Mouse (Mus musculus) MN1 (cell line): ENCODE data around the gene Atad1.
A peak's percentile ranks its signal among the peaks of the same experiment; 100 is the strongest.
"Not testable (repeated sequence)": the region's sequence is repeated elsewhere in the genome, so short reads cannot be mapped to it uniquely, and the experiment has no call there.

Experiments
- DNase-seq: peaks from one replicate; pipeline ENCODE4 v3.0.0-alpha.2; 2016; ENCODE audit warnings: low spot score

Gene Atad1

DNA sequence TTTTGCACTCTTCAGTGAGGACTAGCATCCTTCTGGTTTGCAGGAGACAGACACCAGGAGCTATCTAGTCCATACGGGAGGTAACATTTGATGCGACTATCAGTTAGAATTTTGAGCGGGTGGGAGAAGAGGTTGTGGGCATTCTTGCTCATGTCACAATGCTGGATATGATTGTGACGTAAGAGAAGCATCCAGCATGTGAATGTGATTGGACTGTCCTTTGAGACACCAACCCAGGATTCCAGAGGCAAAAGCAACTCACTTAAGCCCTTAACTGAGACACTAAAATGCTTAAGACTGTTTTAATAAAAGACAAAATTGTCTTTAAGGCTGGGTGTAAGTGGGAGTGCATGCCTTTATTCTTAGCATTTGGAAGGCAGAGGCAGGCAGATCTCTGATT, at the start of gene Atad1:
Atad1 (minus strand) TSS at position 101 of the 400 bp plus-strand sequence.
- DNase-seq = no peak

DNA sequence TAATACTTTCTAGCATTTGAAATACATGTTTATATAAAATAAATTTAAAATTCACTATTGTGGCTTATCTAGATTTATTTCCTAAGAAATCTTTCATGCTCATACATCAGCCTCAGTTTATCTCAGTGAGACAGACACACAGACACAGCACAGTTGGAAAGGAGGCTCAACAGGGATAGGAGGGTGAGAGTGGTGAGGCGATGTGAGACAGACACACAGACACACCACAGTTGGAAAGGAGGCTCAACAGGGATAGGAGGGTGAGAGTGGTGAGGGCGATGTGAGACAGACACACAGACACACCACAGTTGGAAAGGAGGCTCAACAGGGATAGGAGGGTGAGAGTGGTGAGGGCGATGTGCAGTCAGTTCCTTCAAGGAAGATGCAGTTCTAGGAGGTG, 48.4 kb upstream of the Atad1 start:
- DNase-seq = not testable (repeated sequence)

DNA sequence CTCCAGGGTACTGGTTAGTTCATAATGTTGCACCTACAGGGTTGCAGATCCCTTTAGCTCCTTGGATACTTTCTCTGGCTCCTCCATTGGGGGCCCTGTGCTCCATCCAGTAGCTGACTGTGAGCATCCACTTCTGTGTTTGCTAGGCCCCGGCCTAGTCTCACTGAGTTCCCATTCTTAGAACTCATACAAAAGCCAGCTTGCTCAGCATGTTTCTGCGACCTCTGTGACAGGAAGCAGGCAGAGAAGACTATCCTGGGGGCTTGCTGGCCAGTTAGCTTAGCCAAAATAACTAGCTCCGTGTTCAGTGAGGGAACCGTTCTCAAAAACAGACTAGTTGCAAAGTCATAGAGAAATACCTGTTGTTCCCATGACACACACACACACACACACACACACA, 47.8 kb upstream of the Atad1 start:
- not testable (repeated sequence) for DNase-seq

DNA sequence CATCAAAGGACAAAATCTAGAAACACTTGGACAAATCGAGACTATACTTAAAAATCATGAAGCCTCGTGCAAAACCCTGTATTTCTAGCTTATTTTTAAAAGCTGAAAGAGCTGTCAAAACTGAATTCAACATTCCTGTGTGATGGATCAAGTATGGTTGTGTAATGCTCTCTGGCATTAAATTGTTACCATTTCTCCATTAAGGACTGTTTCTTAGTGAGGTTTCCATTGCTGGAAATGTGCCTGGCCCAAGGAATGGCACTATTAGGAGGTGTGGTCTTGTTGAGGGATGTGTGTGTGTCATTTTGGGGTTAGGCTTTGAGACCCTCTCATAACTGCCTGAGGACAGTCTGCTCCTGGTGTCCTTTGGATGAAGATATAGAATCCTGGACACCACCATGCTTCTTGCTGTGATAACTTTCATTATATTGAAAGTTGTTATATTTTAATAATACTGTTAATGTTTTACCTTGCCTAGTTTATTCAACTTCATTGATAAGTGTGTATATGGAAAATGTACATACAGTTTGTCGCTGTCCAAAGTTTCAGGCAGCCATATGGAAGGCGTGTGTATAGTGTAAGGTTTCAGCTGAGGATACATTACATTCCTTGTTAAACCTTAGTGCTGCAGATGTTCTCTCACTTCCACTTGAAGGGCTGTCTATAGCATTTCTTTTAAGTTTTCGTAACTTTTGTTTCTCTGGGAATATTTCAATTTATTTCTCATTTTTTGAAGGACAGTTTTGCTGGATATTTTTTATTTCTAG, 41.9 kb upstream of the Atad1 start:
- no peak for DNase-seq

DNA sequence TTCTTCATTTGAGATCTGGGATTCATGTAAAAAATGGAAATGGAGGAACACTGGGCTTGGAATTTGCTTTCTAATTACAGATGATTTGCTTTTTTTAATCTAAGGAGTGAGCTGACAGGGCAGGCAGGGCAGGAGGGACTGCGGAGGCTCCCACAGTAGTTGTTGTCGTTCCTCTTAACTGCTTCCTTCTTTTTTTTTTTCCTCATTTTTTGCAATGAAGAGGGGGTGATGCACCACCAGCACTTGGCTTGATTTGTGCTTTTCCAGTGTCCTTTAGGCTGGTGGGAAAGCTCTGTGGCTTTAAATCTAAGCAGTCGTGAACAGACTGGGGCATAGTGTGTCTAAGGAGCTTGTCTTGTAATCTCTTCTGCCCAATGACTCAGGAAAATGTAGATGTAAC, 39.5 kb upstream of the Atad1 start:
- DNase-seq = no peak

DNA sequence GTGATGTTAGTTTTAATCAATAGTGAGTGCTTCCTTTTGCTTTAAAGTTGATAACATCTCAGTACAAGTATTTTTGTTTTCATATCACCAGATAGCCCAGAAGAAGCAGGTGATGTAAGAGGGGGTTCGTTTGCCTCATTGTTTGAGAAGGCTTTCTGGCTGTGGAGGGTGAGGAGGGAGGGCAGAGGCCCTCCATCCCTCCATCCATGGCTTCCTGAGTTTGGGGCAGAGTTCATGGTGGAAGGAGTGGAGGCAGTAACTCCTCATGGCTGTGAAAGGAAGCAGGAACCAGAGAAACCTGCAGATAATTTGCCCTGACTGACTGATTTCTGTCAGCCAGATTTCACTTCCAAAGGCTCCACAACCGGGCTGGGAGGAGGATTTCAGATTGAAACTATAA, 38.8 kb upstream of the Atad1 start:
- no peak for DNase-seq

DNA sequence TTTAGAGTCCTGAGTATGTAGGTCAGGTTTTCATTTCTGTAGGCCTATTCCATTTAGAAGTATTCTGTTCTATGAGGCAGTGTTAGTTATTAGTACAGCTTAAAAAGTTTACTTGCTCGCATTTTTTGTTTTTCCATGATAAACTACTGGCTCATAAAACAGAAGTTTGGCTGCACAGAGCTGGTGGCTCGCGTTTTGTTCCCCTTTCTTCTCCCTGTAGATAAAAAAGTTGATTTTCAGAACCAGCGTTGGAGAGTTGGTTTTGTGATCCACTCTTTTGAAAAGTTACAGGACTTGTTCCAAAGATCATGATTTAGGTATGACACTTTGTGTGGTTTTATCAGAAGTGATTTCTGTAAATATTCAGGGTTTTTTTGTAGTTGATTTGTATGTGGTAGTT, 22.9 kb upstream of the Atad1 start:
- no peak for DNase-seq

DNA sequence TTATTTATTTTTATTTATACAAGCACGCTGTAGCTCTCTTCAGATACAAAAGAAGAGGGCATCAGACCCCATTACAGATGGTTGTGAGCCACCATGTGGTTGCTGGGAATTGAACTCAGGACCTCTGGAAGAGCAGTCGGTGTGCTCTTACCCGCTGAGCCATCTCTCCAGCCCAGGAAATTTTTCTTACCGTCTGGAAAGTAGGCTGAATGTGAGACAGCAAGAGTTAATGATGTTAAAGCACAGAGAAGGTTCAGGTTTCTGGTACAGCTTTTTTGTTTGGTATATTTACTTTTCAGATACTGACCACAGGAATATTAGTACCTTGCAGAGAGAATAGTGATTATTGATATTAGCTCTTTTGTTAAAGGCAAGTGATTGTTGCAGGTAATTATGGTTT, 21.6 kb upstream of the Atad1 start:
- DNase-seq = no peak

DNA sequence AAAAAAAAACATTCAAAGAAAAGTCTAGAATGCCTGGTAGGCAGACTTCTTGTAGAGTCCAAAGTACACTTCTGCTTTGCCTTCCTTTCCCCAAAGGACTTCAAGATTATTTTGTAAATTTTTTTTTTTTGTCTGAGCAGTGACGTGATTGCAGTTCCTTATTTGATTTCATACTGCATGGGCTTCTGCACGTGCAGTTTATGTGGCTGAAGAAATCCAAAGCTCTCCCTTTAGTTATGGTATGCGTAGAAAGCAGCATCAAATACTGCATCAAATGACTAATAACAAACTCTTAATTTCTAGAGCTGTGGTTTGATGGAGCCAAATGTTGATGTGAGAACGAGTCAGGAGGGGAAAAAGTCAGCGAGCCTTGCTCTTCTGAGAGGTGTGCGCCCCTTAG, 20.9 kb upstream of the Atad1 start:
- DNase-seq = no peak

DNA sequence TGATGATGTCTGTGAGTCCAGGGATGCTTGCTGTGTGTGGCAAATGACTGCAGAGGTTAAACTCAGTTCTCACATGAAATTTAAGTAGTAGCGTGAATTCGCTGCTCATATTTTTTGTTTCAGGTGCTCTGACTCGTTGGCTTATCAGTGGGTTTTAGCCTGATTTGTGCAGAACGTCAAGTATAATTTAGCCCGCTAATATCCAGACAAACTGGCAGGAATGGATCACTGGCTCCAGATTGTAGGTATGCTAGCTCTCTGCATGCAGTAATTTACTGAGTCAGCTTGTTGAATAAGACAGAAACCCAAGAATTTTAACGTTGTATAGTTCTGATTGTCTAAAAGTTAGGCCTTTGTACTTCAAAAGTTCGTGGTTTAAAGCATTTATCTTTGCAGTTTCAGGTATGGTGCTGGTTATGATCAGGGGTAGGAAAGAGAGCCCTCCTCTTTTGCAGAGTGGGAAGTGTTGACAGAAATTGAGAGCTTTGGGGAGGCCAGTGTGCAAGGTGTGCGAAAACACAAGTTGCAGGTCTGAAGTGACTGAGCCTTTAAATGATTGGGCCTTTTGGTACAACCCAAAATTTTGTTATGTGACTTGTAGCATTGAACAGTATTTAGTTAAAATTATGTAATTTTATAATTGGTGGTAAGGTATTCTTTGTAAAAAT, 19.9 kb upstream of the Atad1 start:
- no peak for DNase-seq

DNA sequence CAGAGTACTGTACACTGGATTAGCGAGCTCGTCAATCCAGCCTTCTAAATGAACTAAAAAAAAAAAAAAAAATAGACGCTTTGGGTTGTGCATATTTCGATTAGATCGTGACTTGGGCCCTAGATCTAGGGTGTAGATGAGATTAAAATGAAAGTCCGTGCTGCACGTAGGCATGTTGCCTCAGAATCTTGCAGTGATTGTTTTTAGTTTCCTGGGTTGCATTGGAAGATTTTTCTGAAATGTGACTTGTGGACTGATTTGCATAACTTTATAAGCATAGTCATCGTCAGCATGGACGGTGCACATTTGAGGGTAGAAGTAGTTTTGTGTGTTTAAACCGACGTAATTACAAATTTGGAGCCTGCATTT, 19.2 kb upstream of the Atad1 start:
- peak; percentile 22 for DNase-seq

DNA sequence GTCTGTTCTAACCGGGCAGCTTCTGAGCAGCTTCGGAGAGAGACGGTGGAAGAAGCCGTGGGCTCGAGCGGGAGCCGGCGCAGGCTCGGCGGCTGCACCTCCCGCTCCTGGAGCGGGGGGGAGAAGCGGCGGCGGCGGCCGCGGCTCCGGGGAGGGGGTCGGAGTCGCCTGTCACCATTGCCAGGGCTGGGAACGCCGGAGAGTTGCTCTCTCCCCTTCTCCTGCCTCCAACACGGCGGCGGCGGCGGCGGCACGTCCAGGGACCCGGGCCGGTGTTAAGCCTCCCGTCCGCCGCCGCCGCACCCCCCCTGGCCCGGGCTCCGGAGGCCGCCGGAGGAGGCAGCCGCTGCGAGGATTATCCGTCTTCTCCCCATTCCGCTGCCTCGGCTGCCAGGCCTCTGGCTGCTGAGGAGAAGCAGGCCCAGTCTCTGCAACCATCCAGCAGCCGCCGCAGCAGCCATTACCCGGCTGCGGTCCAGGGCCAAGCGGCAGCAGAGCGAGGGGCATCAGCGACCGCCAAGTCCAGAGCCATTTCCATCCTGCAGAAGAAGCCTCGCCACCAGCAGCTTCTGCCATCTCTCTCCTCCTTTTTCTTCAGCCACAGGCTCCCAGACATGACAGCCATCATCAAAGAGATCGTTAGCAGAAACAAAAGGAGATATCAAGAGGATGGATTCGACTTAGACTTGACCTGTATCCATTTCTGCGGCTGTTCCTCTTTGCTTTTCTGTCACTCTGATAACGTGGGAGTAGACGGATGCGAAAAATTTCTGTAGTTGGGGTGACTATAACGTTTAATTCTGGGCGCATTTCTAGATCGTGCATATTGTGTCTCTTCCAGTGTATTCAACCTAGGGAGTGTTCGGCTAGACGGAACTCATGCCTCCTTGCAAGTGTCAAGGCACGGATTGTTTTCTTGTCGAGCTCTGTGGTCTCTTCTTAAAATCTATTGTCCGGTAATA, 18.5 kb upstream of the Atad1 start:
- DNase-seq = peak; percentile 66

DNA sequence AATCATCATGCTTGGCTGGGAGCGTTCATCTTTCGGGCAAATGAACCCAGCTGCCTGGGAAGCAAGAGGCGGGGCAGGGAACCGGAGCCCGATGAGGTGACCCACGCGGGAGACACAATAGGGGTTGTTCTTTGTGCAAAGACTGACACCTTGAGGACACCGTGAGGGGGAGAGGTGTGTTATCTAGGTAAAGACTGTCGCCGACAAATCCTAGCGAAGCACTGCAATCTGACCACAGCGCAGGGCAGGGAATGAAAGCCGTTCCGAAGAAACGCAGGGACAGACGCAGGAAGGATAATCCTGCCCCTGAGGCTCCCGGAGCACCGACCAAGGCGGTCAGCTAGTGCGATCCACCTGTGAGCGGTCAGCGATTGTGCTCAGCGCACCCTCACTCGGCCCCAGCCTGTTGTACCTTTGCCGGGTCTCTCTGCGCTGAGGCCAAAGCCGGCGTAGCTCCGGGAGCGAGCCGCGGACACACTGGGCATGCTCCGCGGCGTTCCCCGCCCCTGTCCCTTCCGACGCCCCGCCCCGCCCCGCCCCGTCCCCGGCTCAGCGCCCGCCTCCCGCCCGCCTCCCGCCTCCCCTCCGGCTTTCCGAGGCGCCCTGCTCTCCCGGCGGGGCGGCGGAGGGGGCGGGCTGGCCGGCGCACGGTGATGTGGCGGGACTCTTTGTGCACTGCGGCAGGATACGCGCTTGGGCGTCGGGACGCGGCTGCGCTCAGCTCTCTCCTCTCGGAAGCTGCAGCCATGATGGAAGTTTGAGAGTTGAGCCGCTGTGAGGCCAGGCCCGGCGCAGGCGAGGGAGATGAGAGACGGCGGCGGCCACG, 17.5 kb upstream of the Atad1 start, which contains the start of gene Pten:
Pten (plus strand) TSS at position 598 of the 826 bp plus-strand sequence.
- peak; percentile 99 for DNase-seq

DNA sequence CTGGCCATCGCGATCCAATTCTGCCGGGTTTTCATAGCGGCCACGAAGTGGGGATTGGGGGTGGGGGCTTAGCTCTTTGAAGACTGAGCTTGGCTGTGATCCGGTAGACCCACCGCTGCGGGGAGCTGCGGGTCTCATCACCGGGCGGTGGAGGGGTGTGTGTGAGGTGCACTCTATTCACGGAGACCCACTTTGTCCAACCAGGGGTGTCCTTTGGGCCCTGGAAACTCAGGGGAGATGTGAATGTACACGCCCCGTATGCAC, 17.0 kb upstream of the Atad1 start:
- peak; percentile 79 for DNase-seq

DNA sequence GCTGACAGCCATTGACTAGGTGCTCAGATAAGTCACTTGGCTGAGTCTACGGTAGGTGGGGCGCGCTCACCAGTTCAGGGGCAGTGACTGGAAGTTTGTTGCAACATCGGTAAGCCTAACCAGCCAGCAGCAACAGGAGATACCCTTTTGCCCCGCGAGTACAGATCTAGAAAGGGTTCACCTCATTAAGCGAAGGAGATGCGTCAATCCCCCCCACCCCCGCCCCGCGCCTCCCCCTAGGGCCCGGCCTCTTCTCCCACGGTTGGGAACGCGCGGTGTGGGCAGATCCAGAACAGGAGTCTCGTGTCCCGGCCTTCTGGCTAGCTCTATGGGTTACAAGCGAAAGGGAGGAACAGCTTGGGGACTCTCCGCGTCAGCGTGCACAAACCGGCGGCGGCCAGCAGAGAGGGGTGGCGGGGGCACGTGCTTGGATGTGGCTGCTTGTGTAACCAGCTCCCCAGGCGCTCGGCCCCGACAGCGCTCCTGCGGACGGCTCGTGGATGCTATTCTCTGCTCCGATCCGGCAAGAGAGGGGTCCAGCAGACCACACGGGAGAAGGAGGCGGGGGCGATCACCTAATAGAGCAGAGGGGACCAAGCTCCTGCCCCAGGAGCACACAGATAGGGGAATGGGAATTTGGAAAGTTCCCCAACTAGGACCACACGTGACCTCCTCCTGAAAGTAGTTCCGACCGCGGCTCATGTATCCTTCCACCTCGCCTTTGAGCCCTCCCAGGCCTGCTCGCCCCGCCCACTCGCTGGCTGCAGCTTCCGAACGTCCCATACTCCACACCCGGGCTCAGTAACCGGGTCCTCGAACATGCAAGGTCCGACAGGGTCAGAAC, 16.4 kb upstream of the Atad1 start:
- peak; percentile 99 for DNase-seq

DNA sequence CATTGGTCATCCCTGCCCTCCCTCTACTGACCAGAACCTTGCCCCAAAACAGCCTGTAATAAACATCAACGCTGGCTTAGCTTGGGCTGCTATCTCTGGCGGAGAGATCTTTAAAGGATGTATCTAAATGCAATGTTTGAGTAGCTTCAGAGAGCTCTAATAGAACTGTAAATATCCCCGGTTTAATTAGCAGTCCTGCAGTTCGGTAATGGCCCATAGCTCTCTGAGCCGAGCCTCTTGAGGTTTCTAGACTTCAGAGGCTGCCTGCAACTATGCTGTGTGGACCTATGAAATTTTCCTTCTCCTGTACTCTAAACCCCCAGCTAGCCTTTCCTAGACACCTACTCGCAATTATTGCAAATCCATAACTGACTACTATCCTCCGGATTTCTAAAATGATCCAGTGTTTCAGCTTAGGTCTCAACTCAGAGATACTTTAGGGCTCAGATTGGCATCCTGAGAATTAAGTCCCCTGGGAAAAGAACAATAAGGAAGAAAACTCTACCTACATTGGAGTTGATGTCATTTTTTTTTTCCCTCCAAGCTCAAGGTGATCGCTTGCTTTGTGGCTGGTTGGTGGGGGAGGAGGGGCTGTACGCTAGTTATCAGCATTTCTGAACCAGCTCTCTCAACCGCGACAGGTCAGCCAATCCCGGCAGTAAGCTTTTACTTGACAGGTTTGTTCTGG, 15.7 kb upstream of the Atad1 start:
- DNase-seq = peak; percentile 40

DNA sequence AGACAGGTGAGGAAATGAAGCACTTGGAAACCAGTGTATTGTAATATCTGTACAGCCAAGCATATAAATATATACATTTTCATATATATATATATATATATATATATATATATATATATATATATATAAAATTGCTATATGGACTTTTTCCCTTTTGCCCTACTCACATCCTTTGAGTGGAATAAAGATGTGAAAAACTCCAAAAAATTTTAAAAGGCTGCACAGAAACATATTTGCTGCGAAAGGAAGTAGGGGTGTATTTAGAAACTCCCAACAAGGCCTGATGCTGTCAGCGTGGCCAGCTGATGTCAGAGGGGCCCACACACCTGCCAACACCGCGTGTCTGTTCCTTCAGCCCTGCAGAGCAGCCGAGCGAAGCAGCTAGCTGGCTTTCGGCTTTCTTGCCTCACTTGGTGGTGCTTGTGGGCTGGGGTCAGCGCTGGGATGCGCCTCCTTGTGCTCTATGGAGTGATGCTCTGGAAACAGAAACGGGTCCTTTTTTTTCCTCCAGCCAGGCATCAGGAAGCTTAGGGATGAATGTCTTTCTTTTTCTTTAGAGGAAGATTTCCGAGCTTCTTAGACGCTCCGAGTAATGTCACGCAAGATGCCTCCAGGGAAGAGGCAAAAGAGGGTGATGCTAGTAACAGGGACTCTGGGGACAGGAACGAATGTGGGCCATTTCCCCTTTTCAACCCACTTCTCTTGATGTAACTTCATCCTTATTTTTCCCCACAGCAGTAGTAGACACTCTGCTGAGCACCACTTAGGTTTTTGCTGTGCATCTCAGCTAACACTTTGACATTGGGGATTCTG, 14.8 kb upstream of the Atad1 start:
- DNase-seq = peak; percentile 52

DNA sequence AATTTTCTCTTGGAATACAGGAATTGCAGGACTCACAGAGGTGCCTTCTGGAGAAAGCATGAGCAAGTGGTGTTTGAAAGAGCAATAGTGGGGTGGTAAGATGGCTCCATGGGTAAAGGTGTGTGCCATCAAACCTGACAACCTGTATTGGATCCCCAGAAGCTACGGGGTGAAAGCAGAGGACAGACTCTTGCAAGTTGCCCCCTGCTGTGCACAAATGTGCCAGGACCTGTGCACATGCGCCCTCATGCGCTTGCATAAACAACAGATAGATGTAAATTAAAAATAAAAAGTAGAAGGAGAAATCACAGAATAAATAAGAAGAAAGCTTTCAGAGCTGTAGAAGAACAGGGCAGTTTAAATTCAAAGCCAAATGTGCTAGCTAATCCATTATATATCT, 13.8 kb upstream of the Atad1 start:
- DNase-seq = no peak

DNA sequence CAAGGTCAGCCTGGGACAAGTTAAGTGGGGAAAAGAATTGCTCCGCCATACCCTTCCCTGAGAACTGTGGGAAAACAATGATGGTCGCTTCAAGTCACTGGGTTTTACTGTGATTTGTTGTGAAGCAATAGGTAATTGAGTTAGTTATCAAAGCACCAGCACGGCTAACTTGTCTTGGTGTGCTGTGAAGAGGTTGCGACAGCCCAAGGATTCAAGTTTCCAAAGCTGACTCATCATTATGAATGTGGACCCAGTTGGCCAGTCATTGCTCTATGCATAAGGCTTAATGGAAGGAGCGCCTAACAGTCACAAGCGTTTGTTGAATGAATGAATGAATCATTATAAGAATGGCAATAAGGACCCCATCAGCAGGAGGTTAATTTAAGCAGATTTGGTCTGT, 12.8 kb upstream of the Atad1 start:
- DNase-seq = no peak

DNA sequence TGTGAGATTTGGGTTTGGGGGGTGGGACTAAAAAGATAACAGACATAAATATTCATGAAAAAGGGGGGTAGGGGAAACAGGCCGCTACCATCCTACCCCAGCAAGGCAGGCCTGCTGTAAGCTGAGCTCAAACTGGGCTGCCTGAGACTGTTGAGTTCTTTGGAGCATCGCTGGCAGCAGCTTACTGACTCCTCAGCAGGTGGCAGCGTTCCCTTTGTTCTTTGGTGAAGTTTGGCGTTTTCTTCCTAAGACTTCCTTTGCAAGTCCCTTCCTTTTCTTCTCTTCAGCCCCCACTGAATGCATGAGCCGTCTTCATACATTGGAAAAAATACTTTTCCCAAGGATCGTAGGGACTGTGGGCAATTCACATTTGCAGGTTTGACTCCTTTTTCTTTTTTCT, 9.8 kb upstream of the Atad1 start:
- peak; percentile 67 for DNase-seq
